Mouse (Mus musculus) liver, adult 2 months (tissue): ENCODE data around the gene Dad1.

Experiments used
- CTCF ChIP-seq: fragments of 200-500 bp; IDR thresholded peaks from 2 replicates; pipeline ENCODE4 v1.5.1; 2011; ENCODE audit warnings: low read depth, low read length, control low read depth
- POLR2A ChIP-seq: fragments of 200-500 bp; IDR thresholded peaks from 2 replicates; pipeline ENCODE4 v1.6.1; 2011; ENCODE audit warnings: low read length, control low read depth; ENCODE audit not compliant: insufficient read depth; ENCODE audit errors: extremely low read depth

- TF ChIP-seq POLR2A (no peak), CTCF (no peak)
These were observed 47.0 kb downstream of the Dad1 start for GRCm38 (mm10) chr14:54206750-54207550.
